Mouse (Mus musculus) left cerebral cortex, postnatal 25 days (tissue): ENCODE data around the gene Zswim7. TPM values are rescaled to one million over a fixed set of nuclear protein-coding genes. Genes with fewer than 3 reads are reported as not detected.

Experiments used
- DNase-seq, 2 experiments: peaks; one replicate each; pipeline ENCODE4 v3.0.0; 2022; ENCODE audit warnings: low spot score in 2 of 2, mixed read lengths in 1 of 2
- intact Hi-C: fragments of 180-260 bp; cut with DNase I; formaldehyde crosslinking; loops from one replicate; pipeline ENCODE4 v1.15.1; 2025
- total RNA-seq, 2 experiments: library from RNA; stranded (reverse); gene quantifications; 2 replicates each; pipeline ENCODE4 v1.2.3; 2021

The Zswim7 gene
- total RNA-seq, 2 experiments from 2014 or later = 15.3 to 16.9 TPM

- intact Hi-C loops = no loop called here
- DNase-seq = no peak
Measured at GRCm38 (mm10) chr11:62264018-62264417, 17.2 kb downstream of the Zswim7 start.

- intact Hi-C loops = no loop called here
- DNase-seq = no peak
Measured at GRCm38 (mm10) chr11:62263599-62263998, 17.6 kb downstream of the Zswim7 start.

- intact Hi-C loops = no loop called here
Measured at GRCm38 (mm10) chr11:62259214-62259613, 22.0 kb downstream of the Zswim7 start.

DNA sequence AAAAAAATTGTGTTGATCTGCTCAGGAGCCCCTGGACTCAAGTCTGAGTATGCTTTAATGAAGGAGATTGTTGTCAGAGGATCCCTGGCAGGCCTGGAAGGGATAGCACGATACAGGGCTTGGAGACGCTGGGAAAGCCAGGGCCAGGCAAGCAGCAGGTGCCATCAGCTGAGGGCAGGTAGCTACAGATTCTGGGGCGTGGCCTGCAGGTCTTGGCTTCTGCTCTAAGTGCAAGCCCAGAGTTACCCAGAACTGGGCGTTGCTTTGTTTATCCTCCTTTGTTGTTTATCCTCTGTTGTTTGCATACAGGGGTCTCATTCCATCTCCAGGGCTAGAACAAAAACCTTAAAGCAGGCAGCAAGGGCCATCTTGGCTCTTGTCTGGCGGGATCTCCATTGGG, 27.8 kb downstream of the Zswim7 start:
- intact Hi-C loops = no loop called here

More at GRCm38 (mm10) chr11:62259214-62259613, 22.0 kb downstream of the Zswim7 start:
- DNase-seq = no peak

DNA sequence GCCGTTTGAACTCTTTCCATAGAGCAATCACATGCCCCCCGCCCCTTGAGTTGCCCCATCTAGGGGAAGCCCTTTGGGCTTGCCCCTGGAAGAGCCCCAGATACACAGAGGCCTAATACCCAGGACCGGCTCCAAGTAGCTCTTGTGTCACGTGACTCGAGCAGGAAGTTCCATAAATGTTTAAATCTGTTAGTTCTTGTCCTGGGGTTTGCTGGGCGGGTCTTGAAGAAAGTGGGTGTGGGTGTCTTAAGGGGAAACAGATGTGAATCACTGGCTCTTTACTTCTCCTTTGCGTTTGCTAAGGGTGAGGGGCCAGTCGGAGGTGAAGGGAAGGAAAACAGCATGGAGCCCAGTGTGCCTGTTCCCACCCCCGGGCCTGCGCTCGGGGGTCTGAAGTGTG, 30.1 kb downstream of the Zswim7 start:
- DNase-seq = no peak
- intact Hi-C loops = no loop called here

More for the DNA sequence above, 27.8 kb downstream of the Zswim7 start:
- DNase-seq = no peak

DNA sequence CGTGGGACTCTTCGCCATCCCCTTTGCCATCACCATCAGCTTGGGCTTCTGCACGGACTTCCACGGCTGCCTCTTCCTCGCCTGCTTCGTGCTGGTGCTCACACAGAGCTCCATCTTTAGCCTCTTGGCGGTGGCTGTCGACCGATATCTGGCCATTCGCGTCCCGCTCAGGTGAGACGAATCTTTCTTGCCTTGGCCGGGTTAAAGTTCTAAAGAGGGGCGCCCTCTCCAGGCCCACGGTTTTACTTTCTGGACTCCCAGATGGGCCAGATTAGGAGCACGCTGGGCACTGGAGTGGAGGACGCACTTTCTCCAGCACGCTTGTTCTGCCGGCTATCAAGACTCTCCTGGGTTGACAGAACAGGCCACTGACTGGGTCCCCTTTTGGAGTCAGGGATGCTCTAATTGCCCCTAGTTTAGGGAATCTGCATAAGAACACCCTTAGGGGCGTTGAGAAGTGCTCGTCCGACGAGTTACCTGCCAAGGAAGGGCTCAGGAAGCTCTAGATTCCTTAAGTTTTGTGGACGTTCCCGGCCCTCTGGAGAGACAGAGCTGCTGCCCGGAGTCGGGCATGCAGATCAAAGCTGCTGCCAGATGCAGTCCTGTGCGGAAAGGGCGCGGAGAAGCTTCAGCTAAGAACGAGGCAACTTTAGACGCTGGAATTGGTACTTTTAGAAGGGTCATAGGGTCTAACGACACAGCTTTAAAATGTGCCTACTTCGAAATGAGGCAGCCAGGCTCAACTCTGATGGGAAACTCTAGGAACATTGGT, 31.7 kb downstream of the Zswim7 start:
- intact Hi-C loops = no loop called here
- DNase-seq = peak; percentile 11 to 44

GRCm38 (mm10) chr11:62248401-62249244, 32.6 kb downstream of the Zswim7 start, which contains the start of gene Adora2b:
Gene Adora2b (plus strand): TSS chr11:62248984.
- peak in 1 of 2 experiments; percentile 13 for DNase-seq

GRCm38 (mm10) chr11:62247759-62248400, 33.3 kb downstream of the Zswim7 start:
- intact Hi-C loops = no loop called here
- DNase-seq = no peak

More at GRCm38 (mm10) chr11:62248401-62249244, 32.6 kb downstream of the Zswim7 start, which contains the start of gene Adora2b:
- intact Hi-C loops = no loop called here

DNA sequence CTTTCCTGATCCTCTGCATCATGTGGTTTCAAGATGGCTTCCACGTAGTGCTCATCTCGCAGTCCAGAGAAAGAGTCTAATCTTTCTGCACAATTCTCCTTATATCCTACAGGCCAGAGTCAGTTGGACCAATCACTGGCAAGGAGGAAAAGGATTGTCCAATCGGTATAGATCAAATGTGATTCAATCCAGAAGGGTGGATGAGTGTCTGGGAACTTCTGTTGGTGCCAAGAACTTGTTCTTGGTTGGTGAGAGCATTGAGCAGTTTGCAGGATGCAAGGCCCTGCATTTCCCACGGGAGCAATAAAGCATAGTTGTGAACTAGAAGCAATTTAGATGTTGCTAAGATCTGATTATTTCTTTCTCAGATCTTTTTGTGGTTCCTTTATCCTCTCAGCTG, 36.7 kb downstream of the Zswim7 start:
- intact Hi-C loops = no loop called here
- no peak for DNase-seq

DNA sequence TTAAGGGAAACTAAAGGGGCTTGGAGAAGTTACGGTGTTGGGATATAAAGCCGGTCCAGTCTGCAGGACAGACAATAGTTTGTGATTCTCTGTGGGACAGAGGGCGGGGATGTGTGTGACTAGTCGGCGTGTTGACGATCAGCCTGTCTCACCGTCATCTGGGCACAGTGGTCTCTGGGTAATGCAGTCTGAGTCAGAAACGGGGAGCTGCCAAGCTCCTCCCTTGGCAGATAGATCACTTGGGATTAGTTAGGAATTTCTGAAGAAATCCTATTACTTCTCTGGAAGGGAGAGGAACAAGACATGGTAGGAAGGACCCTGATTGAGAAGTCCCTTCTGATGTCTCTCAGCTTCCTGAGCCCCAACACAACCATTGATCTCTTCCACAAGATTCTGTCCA, 37.3 kb downstream of the Zswim7 start:
- no peak for DNase-seq
- intact Hi-C loops = no loop called here

DNA sequence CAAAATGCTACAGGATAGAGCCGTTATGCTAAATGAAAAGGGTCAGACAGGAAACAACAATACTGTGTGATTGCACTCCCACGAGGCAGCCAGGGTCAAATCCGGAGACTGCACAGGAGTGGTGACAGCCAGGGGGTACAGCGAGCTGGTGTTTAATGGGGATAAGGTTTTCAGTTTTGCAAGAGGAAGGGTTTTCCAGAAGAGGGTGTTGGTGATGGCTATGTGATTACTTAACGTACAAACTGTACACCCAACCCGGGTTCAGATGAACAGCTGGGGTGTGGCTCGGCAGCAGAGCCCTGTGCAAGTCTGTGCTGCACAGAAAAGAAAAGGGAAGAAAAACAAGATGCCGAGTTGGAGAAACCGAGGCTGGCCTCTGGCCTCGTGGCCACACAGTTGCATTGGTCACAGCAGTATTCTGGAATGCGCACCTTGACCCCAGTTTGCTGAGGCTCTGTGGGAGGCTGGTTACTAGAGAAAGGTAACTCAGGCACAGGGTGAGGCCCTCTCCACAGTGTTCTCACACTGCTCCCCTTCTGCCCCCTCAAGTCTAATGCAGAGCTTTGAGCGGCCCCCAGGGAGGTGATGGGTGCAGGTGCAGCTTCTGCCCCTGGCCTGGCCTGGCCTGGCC, 40.4 kb downstream of the Zswim7 start:
- DNase-seq = no peak
- intact Hi-C loops = no loop called here

DNA sequence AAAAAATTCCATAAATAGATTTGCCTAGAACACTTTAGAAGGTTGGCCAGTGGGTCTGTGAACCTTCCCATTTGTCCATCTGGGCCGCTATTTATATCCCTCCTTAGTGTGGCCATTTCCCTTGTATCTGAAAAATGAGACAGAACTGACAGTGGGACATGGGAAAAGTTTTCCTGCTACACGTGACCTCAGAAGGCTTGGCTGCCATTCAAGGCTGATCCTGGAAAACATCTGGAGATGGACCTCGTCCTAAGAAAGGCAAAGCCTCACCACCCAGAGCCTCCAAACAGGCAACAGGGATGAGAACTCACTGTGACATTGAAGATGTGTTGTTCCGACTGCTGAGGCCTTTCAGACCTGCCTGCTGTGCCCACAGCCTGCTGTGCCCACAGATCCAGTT, 56.4 kb downstream of the Zswim7 start:
- intact Hi-C loops = no loop called here
- no peak for DNase-seq

DNA sequence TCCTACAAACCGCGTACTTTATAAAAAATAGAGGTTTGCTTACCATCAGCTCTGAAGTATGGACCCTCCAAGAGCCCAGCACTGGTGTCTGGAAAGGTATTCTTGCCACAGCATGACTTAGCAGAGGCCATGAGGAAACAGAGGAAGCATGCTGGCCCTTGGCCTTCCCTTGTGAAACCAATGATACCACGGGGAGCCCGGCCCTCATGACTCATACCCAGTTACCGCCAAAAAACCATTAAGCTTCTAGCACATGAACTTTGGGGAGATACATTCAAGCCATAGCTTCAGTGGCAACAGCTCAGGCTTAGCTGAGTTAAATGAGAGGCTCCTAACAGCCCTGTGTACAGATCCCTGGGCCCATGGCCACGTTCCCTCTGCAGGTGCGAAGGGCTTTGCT, 57.2 kb downstream of the Zswim7 start:
- intact Hi-C loops = no loop called here

GRCm38 (mm10) chr11:62223416-62223815, 57.8 kb downstream of the Zswim7 start:
- no peak for DNase-seq
- intact Hi-C loops = no loop called here

More for the DNA sequence above, 57.2 kb downstream of the Zswim7 start:
- no peak for DNase-seq

DNA sequence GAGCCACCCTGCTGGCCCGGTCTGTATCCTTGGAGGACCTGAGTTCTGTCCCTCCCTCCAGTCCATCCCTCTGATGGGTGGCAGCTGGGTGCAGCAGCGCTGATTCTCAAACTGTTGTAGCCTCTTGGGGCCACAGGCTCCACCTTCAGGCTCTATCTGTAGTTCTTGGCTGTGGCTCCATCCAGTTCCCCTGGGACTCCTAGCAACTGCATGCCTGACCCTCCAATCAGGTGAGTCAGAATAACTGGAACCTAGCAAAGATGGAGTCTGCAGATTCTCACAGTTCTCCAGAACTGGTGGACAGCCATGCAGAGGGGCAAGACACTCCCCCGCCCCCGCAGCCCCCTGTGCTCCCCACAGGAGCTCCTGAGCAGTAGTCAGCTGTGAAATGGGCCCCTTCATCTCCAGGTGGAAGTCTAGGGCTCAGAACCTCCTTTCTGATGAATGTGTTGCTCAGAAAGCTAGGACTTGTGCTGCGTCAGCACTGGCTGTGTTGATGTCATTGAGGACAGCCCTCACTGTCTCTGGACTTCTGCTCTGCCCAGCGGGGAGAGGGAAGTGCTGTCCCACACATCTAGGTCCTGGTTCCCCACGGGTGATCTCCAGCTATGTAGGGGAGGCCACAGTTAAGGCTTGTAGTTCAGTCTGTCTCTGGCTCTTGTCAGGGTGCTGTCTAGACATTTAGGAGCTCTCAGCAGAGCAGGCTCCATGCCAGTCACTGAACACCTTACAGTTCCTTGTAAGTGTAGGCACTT, 60.2 kb downstream of the Zswim7 start:
- intact Hi-C loops = no loop called here
- DNase-seq = no peak

DNA sequence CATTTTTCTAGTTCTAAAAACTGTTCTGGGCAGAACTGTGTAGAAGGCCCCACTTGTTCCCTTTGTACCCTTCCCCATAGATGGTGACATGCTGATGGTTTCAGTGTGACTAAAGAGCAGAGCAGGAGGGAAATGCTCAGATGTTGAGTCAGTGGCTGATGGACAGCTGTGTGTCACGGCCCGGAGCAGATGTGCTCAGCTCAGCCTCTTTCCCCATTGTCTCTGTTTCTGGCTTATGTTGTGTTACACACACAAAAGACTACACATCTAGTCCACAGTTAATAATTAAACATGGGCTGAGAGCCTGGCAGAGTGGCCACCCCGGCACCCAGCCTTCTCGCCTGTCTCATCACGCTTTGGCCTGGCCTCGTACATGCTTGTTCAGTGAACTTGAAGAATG, 63.4 kb downstream of the Zswim7 start:
- intact Hi-C loops = no loop called here
- DNase-seq = no peak
